Mouse (Mus musculus) liver, embryonic 13.5 days (tissue): ENCODE measurements around the gene Nemp1. TPM values are rescaled to one million over a fixed set of nuclear protein-coding genes. Genes with fewer than 3 reads are reported as not detected.

ENCODE experiments used
- ATAC-seq: fragments of 200-750 bp; cut with Nextera tagmentation; 2 replicates; pipeline ENCODE4 v1.8.0; 2017; ENCODE audit warnings: low read depth, mild to moderate bottlenecking, moderate number of reproducible peaks, moderate library complexity
- DNase-seq: peaks from one replicate; pipeline ENCODE4 v3.0.0; 2022
- H3K27ac ChIP-seq: fragments of 300-500 bp; sonication (generic); 2 replicates; pipeline ENCODE4 v1.5.1; 2015; ENCODE audit warnings: moderate library complexity, mild to moderate bottlenecking, inconsistent platforms
- H3K27me3 ChIP-seq: fragments of 300-500 bp; sonication (generic); 2 replicates; pipeline ENCODE4 v1.6.1; 2015; ENCODE audit warnings: mild to moderate bottlenecking, inconsistent platforms
- H3K36me3 ChIP-seq: fragments of 300-500 bp; sonication (generic); 2 replicates; pipeline ENCODE4 v1.6.1; 2015; ENCODE audit warnings: mild to moderate bottlenecking, inconsistent platforms
- H3K4me1 ChIP-seq: fragments of 300-500 bp; sonication (generic); replicated peaks from 2 replicates; pipeline ENCODE4 v1.6.1; 2015; ENCODE audit warnings: inconsistent platforms
- H3K4me2 ChIP-seq: fragments of 300-500 bp; sonication (generic); 2 replicates; pipeline ENCODE4 v1.6.1; 2015; ENCODE audit warnings: inconsistent platforms, mild to moderate bottlenecking, moderate library complexity
- H3K4me3 ChIP-seq: fragments of 300-500 bp; sonication (generic); replicated peaks from 2 replicates; pipeline ENCODE4 v1.5.1; 2015; ENCODE audit warnings: mild to moderate bottlenecking, inconsistent platforms
- H3K9ac ChIP-seq: fragments of 300-500 bp; sonication (generic); 2 replicates; pipeline ENCODE4 v1.6.1; 2015; ENCODE audit warnings: mild to moderate bottlenecking, inconsistent platforms
- H3K9me3 ChIP-seq: fragments of 300-500 bp; sonication (generic); replicated peaks from 2 replicates; pipeline ENCODE4 v1.6.1; 2016; ENCODE audit warnings: inconsistent platforms
- WGBS: fragments of 180-500 bp; shearing (Covaris S2); methylation state at CpG from one replicate; pipeline ENCODE4 v1.1.7; 2015; ENCODE audit not compliant: insufficient replicate concordance; 5-methylcytosine and 5-hydroxymethylcytosine counted together
- polyA plus RNA-seq: library from polyadenylated mRNA; unstranded; fragments of >200 nt; fragmentation: Nextera tagmentation; extraction: Ambion mirVana; gene quantifications from 2 replicates; pipeline ENCODE4 v1.2.1, GENCODE M21; 2015

Nemp1 gene
- 5.0 and 6.3 TPM in 2 replicates for polyA plus RNA-seq

- WGBS, result 1% methylated on average over 70 of the region's 73 CpGs
- peak within 1 kb of the TSS; percentile 55 for H3K4me3 ChIP-seq
- H3K36me3 ChIP-seq, result peaks cover 9% of the 10 kb centered on the region; the same call in 1 of the 2 replicates
- ATAC-seq, result peak; percentile 42
- peak within 1 kb of the TSS; percentile 61 for H3K9ac ChIP-seq
- DNase-seq, result no peak
- H3K4me1 ChIP-seq, result peaks cover 71% of the 10 kb centered on the region
- H3K4me2 ChIP-seq, result peak within 1 kb of the TSS; percentile 76
- peaks cover 80% of the 10 kb centered on the region for H3K27me3 ChIP-seq
- H3K9me3 ChIP-seq, result no peaks in the 10 kb centered on the region
- peak within 1 kb of the TSS; percentile 80 for H3K27ac ChIP-seq
Observed at GRCm38 (mm10) chr10:127666501-127667268, at the start of gene Nemp1. Gene Nemp1 (plus strand): TSS chr10:127666901.

- DNase-seq (no peak), ATAC-seq (no peak)
- Histone ChIP-seq H3K4me3 (no peak overlapping the region), H3K27me3 (peaks cover 77% of the 10 kb centered on the region), H3K9ac (no peak overlapping the region), H3K4me1 (peaks cover 70% of the 10 kb centered on the region), H3K36me3 (no peaks in the 10 kb centered on the region), H3K9me3 (no peaks in the 10 kb centered on the region), H3K27ac (peak overlapping the region; percentile 69), H3K4me2 (0 out of 2 replicates have a peak overlapping the region, but pooled peaks have one; percentile 73)
- 42% methylated on average over 4 of the region's 4 CpGs for WGBS
Observed at GRCm38 (mm10) chr10:127617294-127617693, 49.4 kb upstream of the Nemp1 start.

GRCm38 (mm10) chr10:127618173-127618572, 48.5 kb upstream of the Nemp1 start:
- H3K27ac ChIP-seq, result 0 out of 2 replicates have a peak overlapping the region, but pooled peaks have one; percentile 14
- no peak overlapping the region for H3K4me3 ChIP-seq
- DNase-seq, result no peak

GRCm38 (mm10) chr10:127619119-127619721, 47.5 kb upstream of the Nemp1 start:
- Histone ChIP-seq H3K9ac (peak overlapping the region; percentile 30), H3K27me3 (peaks cover 83% of the 10 kb centered on the region), H3K4me2 (peak overlapping the region; percentile 73), H3K4me3 (peak overlapping the region; percentile 58), H3K4me1 (peaks cover 51% of the 10 kb centered on the region), H3K36me3 (no peaks in the 10 kb centered on the region), H3K9me3 (no peaks in the 10 kb centered on the region), H3K27ac (peak overlapping the region; percentile 74)
- 28% methylated on average over 8 of the region's 8 CpGs for WGBS
- ATAC-seq, result no peak
- DNase-seq, result no peak

More at GRCm38 (mm10) chr10:127618173-127618572, 48.5 kb upstream of the Nemp1 start:
- ATAC-seq, result no peak
- no peaks in the 10 kb centered on the region for H3K36me3 ChIP-seq
- H3K9ac ChIP-seq, result no peak overlapping the region
- H3K4me2 ChIP-seq, result peak overlapping the region; percentile 73
- H3K4me1 ChIP-seq, result peaks cover 61% of the 10 kb centered on the region
- peaks cover 83% of the 10 kb centered on the region for H3K27me3 ChIP-seq
- H3K9me3 ChIP-seq, result no peaks in the 10 kb centered on the region
- WGBS, result 25% methylated on average over 6 of the region's 6 CpGs

- ATAC-seq (no peak), DNase-seq (no peak)
- Histone ChIP-seq H3K27me3 (peaks cover 76% of the 10 kb centered on the region), H3K4me2 (peak overlapping the region; percentile 73), H3K4me3 (peak overlapping the region; percentile 58), H3K36me3 (no peaks in the 10 kb centered on the region), H3K27ac (peak overlapping the region; percentile 74), H3K4me1 (peaks cover 44% of the 10 kb centered on the region), H3K9ac (peak overlapping the region; percentile 44), H3K9me3 (no peaks in the 10 kb centered on the region)
- 16% methylated on average over 12 of the region's 12 CpGs for WGBS
Observed at GRCm38 (mm10) chr10:127619941-127620405, 46.7 kb upstream of the Nemp1 start.

GRCm38 (mm10) chr10:127620406-127621190, 46.1 kb upstream of the Nemp1 start, which contains the start of gene Lrp1:
Gene Lrp1 (minus strand): TSS chr10:127621148.
- Histone ChIP-seq H3K9me3 (no peaks in the 10 kb centered on the region), H3K9ac (peak within 1 kb of the TSS; percentile 59), H3K27ac (peak within 1 kb of the TSS; percentile 81), H3K4me1 (peaks cover 37% of the 10 kb centered on the region), H3K36me3 (no peaks in the 10 kb centered on the region), H3K27me3 (peaks cover 70% of the 10 kb centered on the region), H3K4me2 (peak within 1 kb of the TSS; percentile 73), H3K4me3 (peak within 1 kb of the TSS; percentile 58)
- peak; percentile 35; the same call in 1 of the 2 replicates for ATAC-seq
- 7% methylated on average over 27 of the region's 32 CpGs for WGBS
- DNase-seq, result no peak

GRCm38 (mm10) chr10:127621191-127622056, 45.3 kb upstream of the Nemp1 start:
- peak overlapping the region; percentile 59 for H3K9ac ChIP-seq
- peak overlapping the region; percentile 58 for H3K4me3 ChIP-seq
- H3K9me3 ChIP-seq, result no peaks in the 10 kb centered on the region
- H3K27me3 ChIP-seq, result peaks cover 62% of the 10 kb centered on the region
- H3K4me2 ChIP-seq, result peak overlapping the region; percentile 73
- H3K4me1 ChIP-seq, result peaks cover 29% of the 10 kb centered on the region
- WGBS, result under 1% methylated on average over 37 of the region's 39 CpGs
- no peaks in the 10 kb centered on the region for H3K36me3 ChIP-seq
- peak; percentile 26 for DNase-seq
- peak overlapping the region; percentile 81 for H3K27ac ChIP-seq
- ATAC-seq, result peak; percentile 76

- H3K4me1 ChIP-seq, result peaks cover 24% of the 10 kb centered on the region
- WGBS, result 1% methylated on average over 13 of the region's 13 CpGs
- no peak for DNase-seq
- H3K4me3 ChIP-seq, result peak overlapping the region; percentile 55
- ATAC-seq, result peak; percentile 47
- H3K27ac ChIP-seq, result peak overlapping the region; percentile 81
- H3K36me3 ChIP-seq, result no peaks in the 10 kb centered on the region
- peak overlapping the region; percentile 59; the same call in 1 of the 2 replicates for H3K9ac ChIP-seq
- no peaks in the 10 kb centered on the region for H3K9me3 ChIP-seq
- peaks cover 57% of the 10 kb centered on the region for H3K27me3 ChIP-seq
- peak overlapping the region; percentile 73 for H3K4me2 ChIP-seq
Observed at GRCm38 (mm10) chr10:127622057-127622392, 44.7 kb upstream of the Nemp1 start.

- 58% methylated on average over 4 of the region's 4 CpGs for WGBS
- Histone ChIP-seq H3K36me3 (no peaks in the 10 kb centered on the region), H3K4me1 (peaks cover 18% of the 10 kb centered on the region), H3K9me3 (no peaks in the 10 kb centered on the region), H3K4me2 (no peak overlapping the region), H3K4me3 (no peak overlapping the region), H3K9ac (no peak overlapping the region), H3K27ac (peak overlapping the region; percentile 81; the same call in 1 of the 2 replicates), H3K27me3 (peaks cover 51% of the 10 kb centered on the region)
- ATAC-seq (no peak), DNase-seq (no peak)
Observed at GRCm38 (mm10) chr10:127622661-127623060, 44.0 kb upstream of the Nemp1 start.

- ATAC-seq (no peak), DNase-seq (no peak)
- Histone ChIP-seq H3K27me3 (peaks cover 41% of the 10 kb centered on the region), H3K9me3 (no peaks in the 10 kb centered on the region), H3K4me2 (no peak overlapping the region), H3K9ac (no peak overlapping the region), H3K27ac (no peak overlapping the region), H3K4me1 (peaks cover 10% of the 10 kb centered on the region), H3K36me3 (no peaks in the 10 kb centered on the region), H3K4me3 (no peak overlapping the region)
- 68% methylated on average over 6 of the region's 6 CpGs for WGBS
Observed at GRCm38 (mm10) chr10:127623439-127624216, 43.1 kb upstream of the Nemp1 start.
